Mouse (Mus musculus) megakaryocyte, embryonic 14.5 days (primary cell): ENCODE results near the gene Ntrk3.

Experiments
- FLI1 ChIP-seq: IDR thresholded peaks from 2 replicates; pipeline ENCODE4 v1.6.1; 2012; ENCODE audit warnings: low read length, inconsistent platforms, mixed read lengths
- GATA1 ChIP-seq: IDR thresholded peaks from 3 replicates; pipeline ENCODE4 v1.6.1; 2012; ENCODE audit warnings: mixed read lengths, low read length, inconsistent platforms, borderline replicate concordance

GRCm38 (mm10) chr7:78598147-78598546 lies 139.7 kb downstream of the Ntrk3 start:
- TF ChIP-seq GATA1 (no peak), FLI1 (no peak)
